Mouse (Mus musculus) heart, embryonic 16.5 days (tissue): Measurements from ENCODE around the gene Sel1l3. TPM values are rescaled to one million over a fixed set of nuclear protein-coding genes. Genes with fewer than 3 reads are reported as not detected.

ENCODE experiments used
- ATAC-seq: fragments of 200-750 bp; cut with Nextera tagmentation; replicated peaks from 2 replicates; pipeline ENCODE4 v1.8.0; 2017; ENCODE audit warnings: moderate number of reproducible peaks; ENCODE audit not compliant: insufficient read depth, low FRiP score; ENCODE audit errors: extremely low read depth
- H3K27ac ChIP-seq: fragments of 300-500 bp; sonication (generic); 2 replicates; pipeline ENCODE4 v1.5.1; 2014; ENCODE audit warnings: mild to moderate bottlenecking, low read length, control low read depth, moderate library complexity
- H3K27me3 ChIP-seq: fragments of 300-500 bp; sonication (generic); 2 replicates; pipeline ENCODE4 v1.6.1; 2014; ENCODE audit warnings: low read length, mixed read lengths; ENCODE audit not compliant: control insufficient read depth, insufficient read depth
- H3K36me3 ChIP-seq: fragments of 300-500 bp; sonication (generic); 2 replicates; pipeline ENCODE4 v1.6.1; 2014; ENCODE audit not compliant: control insufficient read depth, insufficient read depth
- H3K4me1 ChIP-seq: fragments of 300-500 bp; sonication (generic); 2 replicates; pipeline ENCODE4 v1.6.1; 2014; ENCODE audit warnings: low read length, mixed read lengths; ENCODE audit not compliant: control insufficient read depth, insufficient read depth
- H3K4me2 ChIP-seq: fragments of 300-500 bp; sonication (generic); 2 replicates; pipeline ENCODE4 v1.6.1; 2014; ENCODE audit warnings: low read depth, mild to moderate bottlenecking, control low read depth, low read length
- H3K4me3 ChIP-seq: fragments of 300-500 bp; sonication (generic); 2 replicates; pipeline ENCODE4 v1.5.1; 2014; ENCODE audit warnings: mild to moderate bottlenecking, control low read depth, low read length
- H3K9ac ChIP-seq: fragments of 300-500 bp; sonication (generic); 2 replicates; pipeline ENCODE4 v1.6.1; 2014; ENCODE audit warnings: low read length, control low read depth
- H3K9me3 ChIP-seq: fragments of 300-500 bp; sonication (generic); replicated peaks from 2 replicates; pipeline ENCODE4 v1.6.1; 2016; ENCODE audit warnings: low read length; ENCODE audit not compliant: control insufficient read depth
- WGBS: fragments of 180-500 bp; shearing (Covaris S2); extraction: QIAGEN DNeasy Blood & Tissue Kit; methylation state at CpG from one replicate; pipeline ENCODE4 v1.1.7; 2014; 5-methylcytosine and 5-hydroxymethylcytosine counted together
- polyA plus RNA-seq: library from polyadenylated mRNA; unstranded; fragments of >200 nt; fragmentation: Nextera tagmentation; extraction: Ambion mirVana; gene quantifications from 2 replicates; pipeline ENCODE4 v1.2.1, GENCODE M21; 2015

Gene Sel1l3
- polyA plus RNA-seq, 1 experiment from 2014 or later: 0.91 TPM

DNA sequence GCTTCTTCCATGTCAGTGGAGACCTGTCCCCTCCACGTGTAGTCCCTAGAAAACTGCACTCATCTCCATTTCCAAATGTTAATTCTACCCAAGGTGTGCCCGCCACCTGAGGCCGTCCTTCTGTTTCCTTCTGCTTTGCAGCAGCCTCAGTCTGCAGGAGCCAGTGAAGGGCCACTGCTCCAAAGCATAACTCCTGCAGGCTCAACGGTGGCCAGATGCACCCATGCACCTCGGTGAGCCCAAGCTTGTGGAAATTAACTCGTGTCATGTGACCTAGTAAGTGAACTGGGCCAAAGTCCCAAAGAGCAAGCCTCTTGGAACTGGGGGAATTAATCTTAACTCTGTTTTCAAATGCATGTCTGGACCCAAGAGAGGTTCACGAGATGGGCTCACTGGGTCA lies 40.8 kb downstream of the Sel1l3 start:
- Histone ChIP-seq H3K9ac (no peak overlapping the region), H3K4me1 (peaks cover 9% of the 10 kb centered on the region), H3K36me3 (no peaks in the 10 kb centered on the region), H3K4me3 (no peak overlapping the region), H3K27ac (no peak overlapping the region), H3K4me2 (no peak overlapping the region), H3K9me3 (no peaks in the 10 kb centered on the region), H3K27me3 (no peaks in the 10 kb centered on the region)
- no peak for ATAC-seq
- 83% methylated on average over 7 of the region's 7 CpGs for WGBS

DNA sequence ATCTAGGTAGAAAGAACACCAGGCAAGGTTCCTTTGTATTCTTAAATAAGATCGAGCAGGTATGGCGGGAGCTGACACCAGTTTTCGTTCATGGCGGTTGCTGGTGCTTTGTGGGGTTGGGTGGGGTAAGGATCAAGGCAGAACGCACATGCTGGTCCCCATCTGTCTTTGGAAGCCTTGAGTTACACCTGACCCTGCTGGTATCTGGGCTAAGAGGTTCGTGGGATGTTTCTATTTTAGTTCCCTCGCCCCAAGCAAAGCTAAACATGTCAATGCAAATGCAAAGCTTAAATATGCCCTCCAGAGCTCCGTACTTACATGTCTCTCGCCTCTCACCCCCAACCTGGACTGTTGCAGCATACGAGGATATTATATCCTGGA lies 41.5 kb downstream of the Sel1l3 start:
- Histone ChIP-seq H3K4me2 (no peak overlapping the region), H3K4me1 (peaks cover 9% of the 10 kb centered on the region), H3K27ac (no peak overlapping the region), H3K9ac (no peak overlapping the region), H3K9me3 (no peaks in the 10 kb centered on the region), H3K27me3 (no peaks in the 10 kb centered on the region), H3K4me3 (no peak overlapping the region), H3K36me3 (no peaks in the 10 kb centered on the region)
- ATAC-seq: no peak
- WGBS: 76% methylated on average over 10 of the region's 10 CpGs

DNA sequence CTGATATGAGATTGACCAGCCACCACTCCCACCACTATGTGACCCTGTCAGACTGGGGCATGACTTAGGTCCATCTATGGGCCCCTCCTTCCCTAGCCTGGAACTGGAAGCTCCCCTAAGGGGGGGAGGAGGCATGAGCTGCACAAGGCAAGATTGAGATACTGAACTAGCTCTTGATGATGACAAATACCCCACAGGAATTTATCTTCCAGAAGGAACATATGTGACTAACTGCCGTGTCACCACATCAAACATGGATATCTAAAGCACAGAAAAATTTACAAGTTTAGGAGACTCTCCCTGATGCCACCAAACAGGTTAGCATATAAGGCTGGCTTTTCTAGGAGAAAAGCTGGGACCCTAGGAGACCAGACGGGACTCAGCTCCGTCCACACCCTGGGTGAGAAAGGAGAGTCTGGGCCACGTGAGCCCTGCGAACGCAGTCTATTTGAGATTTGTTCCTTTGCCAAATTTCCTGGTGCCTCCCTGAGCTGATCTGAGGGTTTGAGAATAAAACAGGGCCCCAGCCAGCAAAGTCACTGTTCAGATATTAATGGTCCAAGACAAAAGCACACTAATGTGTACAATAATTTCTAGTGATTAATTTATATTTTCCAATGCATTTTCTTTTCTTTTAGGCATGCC lies 42.0 kb downstream of the Sel1l3 start:
- ATAC-seq: no peak
- Histone ChIP-seq H3K4me3 (no peak overlapping the region), H3K9me3 (no peaks in the 10 kb centered on the region), H3K36me3 (no peaks in the 10 kb centered on the region), H3K4me1 (peaks cover 4% of the 10 kb centered on the region), H3K4me2 (no peak overlapping the region), H3K27ac (no peak overlapping the region), H3K9ac (no peak overlapping the region), H3K27me3 (no peaks in the 10 kb centered on the region)
- 61% methylated on average over 6 of the region's 6 CpGs for WGBS

DNA sequence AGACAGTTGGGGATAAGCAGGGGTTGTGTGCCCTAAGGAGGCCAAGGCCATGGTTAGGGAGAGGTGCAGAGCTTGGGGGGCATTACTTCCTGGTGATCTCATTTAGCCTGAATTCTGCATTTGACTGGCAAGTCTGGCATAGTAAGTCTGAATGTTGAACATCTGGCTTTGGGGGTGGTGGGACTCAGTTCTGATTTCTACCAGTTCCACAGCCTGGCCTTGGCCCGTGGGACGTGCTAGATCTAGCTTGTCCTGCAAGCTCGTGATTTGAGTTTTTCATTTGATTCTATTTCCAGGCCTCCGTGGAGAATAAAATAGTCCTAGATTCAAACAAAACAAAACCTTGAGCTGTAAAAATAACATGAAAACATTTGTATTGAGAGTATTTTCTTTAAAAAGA lies 46.2 kb downstream of the Sel1l3 start:
- Histone ChIP-seq H3K9ac (no peak overlapping the region), H3K27ac (no peak overlapping the region), H3K4me1 (no peaks in the 10 kb centered on the region), H3K4me2 (no peak overlapping the region), H3K9me3 (no peaks in the 10 kb centered on the region), H3K27me3 (no peaks in the 10 kb centered on the region), H3K36me3 (no peaks in the 10 kb centered on the region), H3K4me3 (no peak overlapping the region)
- no peak for ATAC-seq
- 80% methylated on average over 4 of the region's 4 CpGs for WGBS

DNA sequence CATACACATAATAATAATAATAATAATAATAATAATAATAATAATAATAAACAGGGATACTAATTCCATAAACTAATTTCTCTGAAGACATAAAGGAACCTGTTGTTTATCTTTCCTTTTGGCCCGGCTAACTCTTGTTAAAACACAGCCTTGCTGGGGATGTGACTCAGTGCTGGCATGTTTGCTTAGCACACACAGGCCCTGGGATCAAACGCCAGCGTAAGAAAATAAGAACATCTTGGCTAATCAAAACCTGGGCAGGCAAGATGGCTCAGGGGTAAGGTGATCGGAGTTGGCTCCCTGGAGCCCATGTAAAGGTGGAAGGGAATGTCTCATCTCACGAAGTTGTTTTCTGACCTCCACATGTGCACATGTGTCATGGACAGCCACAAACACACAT lies 48.1 kb downstream of the Sel1l3 start:
- H3K9ac ChIP-seq: no peak overlapping the region
- H3K27ac ChIP-seq: no peak overlapping the region
- H3K4me2 ChIP-seq: no peak overlapping the region
- WGBS: 81% methylated on average over 5 of the region's 5 CpGs
- no peak overlapping the region for H3K4me3 ChIP-seq
- no peaks in the 10 kb centered on the region for H3K4me1 ChIP-seq
- H3K27me3 ChIP-seq: no peaks in the 10 kb centered on the region
- ATAC-seq: no peak
- no peaks in the 10 kb centered on the region for H3K9me3 ChIP-seq
- no peaks in the 10 kb centered on the region for H3K36me3 ChIP-seq

DNA sequence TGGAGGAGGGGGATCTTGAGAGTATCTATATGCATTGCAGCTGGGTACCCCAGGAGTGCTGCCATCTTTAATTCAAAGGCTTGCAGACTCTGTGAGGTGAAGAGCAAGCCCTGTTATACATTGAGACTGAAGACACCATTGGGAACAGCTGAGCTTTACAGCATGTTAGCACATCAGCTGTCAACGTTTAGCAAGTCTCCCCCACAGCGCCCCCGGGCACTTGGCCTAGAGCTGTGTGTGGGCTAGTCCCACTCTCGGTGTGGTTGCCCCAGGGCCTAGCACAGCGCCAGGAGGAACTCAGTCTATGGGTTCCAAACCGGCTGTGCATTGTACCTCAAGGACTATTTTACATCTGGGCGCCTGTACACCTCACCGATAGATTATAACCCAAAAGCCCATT lies 51.3 kb downstream of the Sel1l3 start:
- H3K4me1 ChIP-seq: no peaks in the 10 kb centered on the region
- no peak overlapping the region for H3K27ac ChIP-seq
- no peak overlapping the region for H3K4me2 ChIP-seq
- H3K9ac ChIP-seq: no peak overlapping the region
- H3K4me3 ChIP-seq: no peak overlapping the region
- WGBS: 84% methylated on average over 8 of the region's 8 CpGs
- no peaks in the 10 kb centered on the region for H3K27me3 ChIP-seq
- no peaks in the 10 kb centered on the region for H3K9me3 ChIP-seq
- ATAC-seq: no peak
- no peaks in the 10 kb centered on the region for H3K36me3 ChIP-seq

DNA sequence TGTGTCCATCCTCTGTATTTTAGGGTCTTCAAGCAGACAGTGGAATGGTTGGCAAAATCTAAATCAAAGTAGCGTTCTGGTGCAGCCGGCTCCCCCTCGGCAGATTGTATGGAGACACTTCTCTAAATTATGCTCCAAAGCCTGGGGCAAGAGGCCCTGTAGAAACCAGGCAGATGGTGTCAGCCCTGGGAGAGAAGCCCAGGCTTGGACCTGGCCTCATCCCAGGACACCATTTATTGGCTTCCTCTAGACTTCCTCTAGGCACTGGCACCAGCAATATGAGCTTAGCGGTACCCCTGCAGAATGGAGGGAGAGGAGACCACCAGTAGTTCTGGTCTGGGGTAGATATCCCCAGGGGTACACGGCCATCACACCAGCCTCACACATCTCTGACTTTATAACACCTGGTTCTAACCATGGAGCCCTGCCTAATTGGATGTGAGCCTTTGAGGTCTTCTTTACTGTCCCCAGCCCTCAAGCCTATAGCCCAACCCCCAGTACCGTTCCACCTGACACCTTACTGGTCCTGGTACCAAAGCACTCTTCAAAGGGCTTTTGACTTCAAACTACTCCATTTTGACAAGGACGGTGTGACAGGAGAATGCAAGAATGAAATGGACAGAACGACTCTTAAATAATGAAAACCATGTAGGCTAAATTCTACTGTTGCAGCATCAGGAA lies 52.1 kb downstream of the Sel1l3 start:
- Histone ChIP-seq H3K4me1 (no peaks in the 10 kb centered on the region), H3K36me3 (no peaks in the 10 kb centered on the region), H3K9ac (no peak overlapping the region), H3K4me3 (no peak overlapping the region), H3K9me3 (no peaks in the 10 kb centered on the region), H3K27ac (no peak overlapping the region), H3K4me2 (no peak overlapping the region), H3K27me3 (no peaks in the 10 kb centered on the region)
- 86% methylated on average over 8 of the region's 8 CpGs for WGBS
- no peak for ATAC-seq

DNA sequence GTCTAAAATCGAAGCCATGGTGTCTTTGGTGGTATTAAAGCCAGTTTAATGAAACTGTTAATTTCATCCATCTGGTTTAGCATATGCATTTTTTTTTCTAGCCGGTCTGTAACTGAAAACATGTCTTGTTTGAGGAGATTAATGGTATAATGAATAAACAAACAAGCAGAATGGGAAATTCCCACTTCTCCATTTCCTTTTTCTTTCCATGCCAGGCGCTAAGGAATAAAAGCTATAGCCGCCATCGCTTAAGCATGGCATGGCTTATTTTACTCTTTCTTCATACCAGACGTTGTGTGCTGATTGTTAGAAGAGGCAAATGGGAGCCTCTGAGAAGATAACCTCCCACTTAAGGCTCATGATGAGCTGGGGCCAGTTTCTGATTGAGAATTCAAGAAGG lies 53.5 kb downstream of the Sel1l3 start:
- no peak overlapping the region for H3K27ac ChIP-seq
- no peak overlapping the region for H3K4me3 ChIP-seq
- no peaks in the 10 kb centered on the region for H3K4me1 ChIP-seq
- H3K9ac ChIP-seq: no peak overlapping the region
- H3K9me3 ChIP-seq: no peaks in the 10 kb centered on the region
- no peaks in the 10 kb centered on the region for H3K27me3 ChIP-seq
- no peak for ATAC-seq
- no peak overlapping the region for H3K4me2 ChIP-seq
- 82% methylated on average over 6 of the region's 6 CpGs for WGBS
- no peaks in the 10 kb centered on the region for H3K36me3 ChIP-seq

DNA sequence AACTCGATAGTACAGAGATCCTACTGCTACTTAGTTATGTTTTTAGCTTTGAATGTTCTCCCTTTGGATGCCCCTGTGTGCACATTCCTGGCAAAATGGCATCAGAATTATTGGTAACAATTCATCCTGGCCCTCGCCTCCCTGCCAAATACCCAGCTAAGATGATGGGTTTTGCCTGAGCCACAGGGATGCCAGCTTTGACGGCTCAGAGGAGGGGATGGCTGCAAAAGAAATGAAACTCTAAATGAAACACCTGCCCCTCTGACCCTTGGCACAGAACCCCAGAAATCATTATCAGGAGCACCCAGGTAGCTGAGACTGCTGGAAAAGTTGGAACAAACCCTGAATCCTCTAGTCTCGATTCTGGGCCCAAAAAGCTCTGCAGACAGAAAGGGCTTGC lies 54.1 kb downstream of the Sel1l3 start:
- Histone ChIP-seq H3K4me3 (no peak overlapping the region), H3K9me3 (no peaks in the 10 kb centered on the region), H3K4me2 (no peak overlapping the region), H3K27me3 (no peaks in the 10 kb centered on the region), H3K27ac (no peak overlapping the region), H3K9ac (no peak overlapping the region), H3K36me3 (no peaks in the 10 kb centered on the region), H3K4me1 (peaks cover 5% of the 10 kb centered on the region)
- ATAC-seq: no peak
- WGBS: 92% methylated on average over 4 of the region's 4 CpGs
